Mouse (Mus musculus) lung, adult 2 months (tissue): ENCODE results near the gene Cpeb3.

Source experiments
- CTCF ChIP-seq: fragments of 200-500 bp; IDR thresholded peaks from 2 replicates; pipeline ENCODE4 v1.5.1; 2011; ENCODE audit warnings: mild to moderate bottlenecking, low read length, control low read depth; ENCODE audit not compliant: insufficient read depth
- POLR2A ChIP-seq: fragments of 200-500 bp; IDR thresholded peaks from 2 replicates; pipeline ENCODE4 v1.6.1; 2011; ENCODE audit warnings: low read depth, mild to moderate bottlenecking, control low read depth, low read length, borderline replicate concordance; ENCODE audit errors: extremely low read depth

DNA sequence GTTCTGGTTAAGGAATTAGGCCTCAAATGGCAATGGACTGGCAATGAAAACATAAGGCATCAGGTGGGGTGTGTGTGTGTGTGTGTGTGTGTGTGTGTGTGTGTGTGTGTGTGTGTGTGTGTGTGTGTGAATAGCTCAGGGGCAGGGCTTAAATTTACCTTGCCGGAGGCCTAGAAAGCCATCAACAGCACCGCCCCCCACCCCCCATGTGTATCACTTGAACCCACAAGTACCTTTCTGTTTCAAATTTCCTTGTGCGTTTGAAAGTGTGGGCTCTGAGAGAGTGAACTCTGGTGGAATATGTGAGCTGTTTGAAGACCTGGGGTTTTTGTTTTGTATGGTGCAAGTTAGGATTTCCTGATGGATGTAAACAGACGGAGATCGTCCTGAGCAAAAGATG, 189.5 kb downstream of the Cpeb3 start:
- TF ChIP-seq CTCF: no peak
- no peak for TF ChIP-seq POLR2A
